Mouse (Mus musculus) bone marrow macrophage, adult 2 months (primary cell): Measurements from ENCODE around the gene Hoxd11. TPM values are rescaled to one million over a fixed set of nuclear protein-coding genes. Genes with fewer than 3 reads are reported as not detected.
A peak's percentile ranks its signal among the peaks of the same experiment; 100 is the strongest.

ENCODE experiments used
- H3K27ac ChIP-seq: 2 replicates; pipeline ENCODE4 v1.5.1; 2012; ENCODE audit warnings: low read depth, low read length; ENCODE audit not compliant: insufficient read depth
- H3K4me1 ChIP-seq: 2 replicates; pipeline ENCODE4 v1.6.1; 2012; ENCODE audit warnings: low read length; ENCODE audit not compliant: control insufficient read depth, insufficient read depth
- H3K4me3 ChIP-seq: 2 replicates; pipeline ENCODE4 v1.5.1; 2012; ENCODE audit warnings: mild to moderate bottlenecking, low read length, moderate library complexity; ENCODE audit not compliant: insufficient read depth
- CTCF ChIP-seq: IDR thresholded peaks from 2 replicates; pipeline ENCODE4 v1.5.1; 2012; ENCODE audit warnings: low read depth, mild to moderate bottlenecking, low read length, moderate library complexity
- POLR2A ChIP-seq: IDR thresholded peaks from 2 replicates; pipeline ENCODE4 v1.6.1; 2012; ENCODE audit warnings: mild to moderate bottlenecking, low read depth, low read length, borderline replicate concordance
- polyA plus RNA-seq: library from polyadenylated mRNA; stranded (reverse); fragments of >200 nt; gene quantifications from 2 replicates; pipeline ENCODE4 v1.2.4, GENCODE M21; 2012; ENCODE audit not compliant: missing spikeins, insufficient read depth, insufficient read length

Gene Hoxd11
- polyA plus RNA-seq, 1 experiment = not detected

DNA sequence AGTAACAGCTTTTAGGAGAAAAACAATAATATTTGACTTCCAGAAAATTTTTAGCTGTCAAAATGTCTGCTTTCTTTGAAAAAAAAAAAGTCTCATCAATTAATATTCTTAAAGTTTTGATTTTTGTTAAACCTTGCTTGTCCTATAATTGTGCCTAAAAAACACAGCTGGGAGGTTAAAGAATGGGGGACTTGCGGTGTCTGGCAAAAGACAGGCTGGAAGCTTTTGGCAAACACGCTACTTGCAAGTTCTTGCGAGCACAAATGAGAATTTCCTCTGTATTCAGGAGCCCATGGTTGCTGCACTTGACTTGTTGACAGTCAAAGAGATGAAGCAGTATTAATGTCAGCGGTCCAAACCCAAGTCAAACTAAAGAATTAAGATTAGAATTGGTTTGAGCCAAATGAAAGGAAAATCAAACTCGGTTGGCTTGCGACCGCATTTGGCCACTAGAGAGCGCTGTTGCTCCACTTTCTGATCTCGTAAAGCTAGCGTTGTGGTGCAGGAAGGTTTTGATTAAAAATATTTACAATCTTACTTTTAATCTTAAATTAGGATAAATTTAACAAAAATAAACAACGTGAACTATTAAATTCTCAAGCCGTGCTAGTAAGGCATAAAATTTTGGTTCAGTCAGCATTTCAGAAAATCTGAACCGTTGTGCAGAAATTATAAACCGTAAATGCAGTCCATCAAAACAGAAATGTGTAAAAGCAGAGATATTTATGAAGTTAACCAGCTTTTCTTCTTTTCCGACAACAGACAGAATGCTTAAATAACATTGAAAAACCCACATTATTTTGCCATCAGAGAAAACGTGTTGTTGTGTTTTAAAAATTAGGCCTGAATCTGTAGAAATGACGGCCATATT, 22.8 kb downstream of the Hoxd11 start:
- H3K27ac ChIP-seq = no peak overlapping the region
- no peaks in the 10 kb centered on the region for H3K4me1 ChIP-seq
- no peak overlapping the region for H3K4me3 ChIP-seq
- TF ChIP-seq CTCF (peak; percentile 92), POLR2A (no peak)

DNA sequence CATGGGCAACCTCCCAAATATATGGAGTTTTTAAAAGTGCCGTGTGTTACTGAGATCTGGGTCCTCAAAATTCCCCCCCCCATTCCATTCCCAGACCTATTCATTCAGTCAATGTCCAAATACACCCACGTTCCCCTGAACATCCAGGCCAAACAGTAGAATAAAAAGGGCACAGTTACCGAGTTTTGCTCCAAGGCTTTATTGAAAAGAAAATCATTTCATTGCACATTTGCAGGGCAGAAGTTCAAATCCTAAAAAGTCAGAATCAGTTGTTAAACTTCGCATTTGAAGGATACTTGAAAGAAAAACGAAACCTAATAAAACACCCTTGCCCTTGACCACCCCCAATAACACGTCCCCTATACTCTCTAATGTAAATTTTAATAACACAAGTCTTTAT, 23.5 kb downstream of the Hoxd11 start:
- Histone ChIP-seq H3K4me3 (no peak overlapping the region), H3K27ac (no peak overlapping the region), H3K4me1 (no peaks in the 10 kb centered on the region)
- TF ChIP-seq CTCF = no peak
- no peak for TF ChIP-seq POLR2A

DNA sequence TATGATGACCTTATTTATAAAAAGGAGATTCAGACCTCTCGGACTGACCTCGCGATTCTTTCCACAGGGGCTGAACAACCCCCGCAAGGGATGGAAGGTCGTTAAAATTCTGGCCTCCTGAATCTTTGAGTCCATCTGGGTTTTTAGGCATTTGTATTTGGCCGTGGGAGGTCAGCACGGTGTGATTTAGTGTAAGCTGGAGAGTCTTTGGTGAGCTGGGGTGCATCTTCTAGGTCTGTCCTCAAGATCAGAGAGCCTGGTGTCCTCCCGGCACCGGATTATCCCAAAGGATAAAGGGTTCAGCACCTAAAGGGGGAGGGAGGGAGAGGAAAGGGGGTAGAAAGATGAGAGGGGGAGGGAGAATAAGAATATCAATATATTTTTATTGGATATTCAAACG, 24.0 kb downstream of the Hoxd11 start:
- Histone ChIP-seq H3K4me1 (no peaks in the 10 kb centered on the region), H3K27ac (no peak overlapping the region), H3K4me3 (no peak overlapping the region)
- TF ChIP-seq CTCF = no peak
- no peak for TF ChIP-seq POLR2A

- H3K4me3 ChIP-seq = no peak overlapping the region
- no peaks in the 10 kb centered on the region for H3K4me1 ChIP-seq
- no peak for TF ChIP-seq POLR2A
- H3K27ac ChIP-seq = no peak overlapping the region
Measured at GRCm38 (mm10) chr2:74703720-74704392, 24.5 kb downstream of the Hoxd11 start.

DNA sequence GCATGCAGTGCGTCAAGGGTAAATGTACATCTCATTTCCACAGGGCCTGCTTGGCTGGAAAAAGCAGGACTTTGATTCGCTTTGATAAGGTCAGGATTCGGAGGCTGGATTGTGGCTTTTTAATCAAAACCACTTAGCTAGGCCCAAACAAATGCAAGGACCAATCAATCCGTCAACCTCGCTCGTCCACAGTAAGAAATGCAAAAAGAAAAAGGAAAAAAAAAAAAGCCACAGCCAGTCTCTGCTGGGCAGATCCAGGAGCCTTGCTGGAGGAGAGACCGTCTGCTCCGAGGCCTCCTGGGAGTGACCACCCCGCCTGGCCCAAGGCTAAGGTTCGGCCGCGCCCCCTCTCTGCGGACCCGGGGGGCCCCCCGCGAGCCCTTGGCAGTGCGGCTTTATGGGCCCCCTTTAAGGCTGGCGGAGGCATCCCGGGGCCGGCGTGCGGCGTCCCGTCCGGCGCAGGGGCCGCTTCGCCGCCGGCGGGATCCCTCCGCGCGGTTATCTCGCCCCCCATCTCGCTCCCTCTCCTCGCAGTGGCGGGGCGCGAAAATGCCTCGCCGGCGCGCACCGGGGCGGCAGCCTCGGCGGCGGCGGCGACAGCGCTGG, 25.1 kb downstream of the Hoxd11 start, which contains the start of gene Hoxd8:
Gene Hoxd8, plus strand, starts transcription at position 223 of the 606 bp plus-strand sequence.
- TF ChIP-seq POLR2A (no peak), CTCF (no peak)
- H3K4me3 ChIP-seq = peak within 1 kb of the TSS; percentile 30
- no peaks in the 10 kb centered on the region for H3K4me1 ChIP-seq
- H3K27ac ChIP-seq = no peak within 1 kb of the TSS

- H3K4me3 ChIP-seq = peak overlapping the region; percentile 30
Measured at GRCm38 (mm10) chr2:74704999-74705466, 25.7 kb downstream of the Hoxd11 start.

DNA sequence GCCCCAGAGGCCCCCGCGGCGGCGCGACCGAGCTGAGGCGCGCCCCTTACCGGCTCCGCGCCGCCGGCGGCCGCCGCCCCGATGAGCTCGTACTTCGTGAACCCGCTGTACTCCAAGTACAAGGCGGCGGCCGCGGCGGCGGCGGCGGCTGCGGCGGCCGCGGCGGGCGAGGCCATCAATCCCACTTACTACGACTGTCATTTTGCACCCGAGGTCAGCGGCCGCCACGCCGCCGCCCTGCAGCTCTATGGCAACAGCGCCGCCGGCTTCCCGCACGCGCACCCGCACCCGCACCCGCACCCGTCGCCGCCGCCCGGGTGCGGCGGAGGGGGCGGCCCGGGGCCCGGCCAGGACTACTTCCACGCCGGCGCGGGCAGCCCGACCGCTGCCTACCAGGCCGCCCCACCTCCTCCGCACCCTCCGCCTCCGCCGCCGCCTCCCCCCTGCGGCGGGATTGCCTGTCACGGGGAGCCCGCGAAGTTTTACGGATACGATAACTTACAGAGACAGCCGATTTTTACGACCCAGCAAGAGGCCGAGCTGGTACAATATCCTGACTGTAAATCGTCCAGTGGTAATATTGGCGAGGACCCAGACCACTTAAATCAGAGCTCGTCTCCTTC, 26.2 kb downstream of the Hoxd11 start:
- TF ChIP-seq POLR2A = no peak
- no peak for TF ChIP-seq CTCF

More at GRCm38 (mm10) chr2:74704999-74705466, 25.7 kb downstream of the Hoxd11 start:
- TF ChIP-seq POLR2A = no peak
- no peak for TF ChIP-seq CTCF
- H3K27ac ChIP-seq = no peak overlapping the region
- no peaks in the 10 kb centered on the region for H3K4me1 ChIP-seq

GRCm38 (mm10) chr2:74706393-74706960, 27.1 kb downstream of the Hoxd11 start:
- no peak overlapping the region for H3K27ac ChIP-seq
- H3K4me3 ChIP-seq = no peak overlapping the region
- no peak for TF ChIP-seq CTCF
- no peak for TF ChIP-seq POLR2A
- H3K4me1 ChIP-seq = no peaks in the 10 kb centered on the region

More for the DNA sequence above, 26.2 kb downstream of the Hoxd11 start:
- Histone ChIP-seq H3K4me3 (peak overlapping the region; percentile 30), H3K27ac (no peak overlapping the region), H3K4me1 (no peaks in the 10 kb centered on the region)

DNA sequence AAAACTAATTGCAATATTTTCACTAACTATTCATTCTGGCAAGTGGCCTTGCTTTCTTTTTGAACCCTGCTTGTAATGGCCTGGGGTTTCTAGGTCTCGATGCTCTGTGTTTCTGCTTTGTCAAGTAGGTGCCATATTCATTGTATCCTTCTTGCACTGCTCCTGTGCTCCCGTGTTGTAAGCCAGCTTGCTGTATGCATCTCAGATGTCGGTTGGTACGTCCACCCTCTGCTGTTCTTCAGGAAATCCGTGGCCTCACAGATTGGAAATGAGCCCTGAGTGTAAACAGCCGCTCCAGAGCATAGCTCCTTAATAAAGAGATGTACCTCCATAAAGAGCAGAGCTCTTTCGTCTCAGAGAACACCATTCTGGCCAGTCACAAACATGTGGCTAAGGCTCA, 28.2 kb downstream of the Hoxd11 start:
- no peaks in the 10 kb centered on the region for H3K4me1 ChIP-seq
- no peak for TF ChIP-seq CTCF
- no peak overlapping the region for H3K27ac ChIP-seq
- H3K4me3 ChIP-seq = no peak overlapping the region
